Mouse (Mus musculus) forebrain, postnatal 0 days (tissue): ENCODE results near the gene Scml4. TPM values are rescaled to one million over a fixed set of nuclear protein-coding genes. Genes with fewer than 3 reads are reported as not detected.

Source experiments
- ATAC-seq: fragments of 200-750 bp; cut with Nextera tagmentation; 2 replicates; pipeline ENCODE4 v1.8.0; 2017; ENCODE audit warnings: mild to moderate bottlenecking, moderate library complexity
- DNase-seq: peaks from one replicate; pipeline ENCODE4 v3.0.0-alpha.2; 2015
- H3K27ac ChIP-seq: fragments of 300-500 bp; sonication (generic); 2 replicates; pipeline ENCODE4 v1.5.1; 2014; ENCODE audit warnings: low read depth, mild to moderate bottlenecking, antibody characterized with exemption, low read length, moderate library complexity, mixed read lengths
- H3K27me3 ChIP-seq: fragments of 300-500 bp; sonication (generic); 2 replicates; pipeline ENCODE4 v1.6.1; 2014; ENCODE audit warnings: mild to moderate bottlenecking, low read length, mixed read lengths; ENCODE audit not compliant: insufficient read depth
- H3K36me3 ChIP-seq: fragments of 300-500 bp; sonication (generic); 2 replicates; pipeline ENCODE4 v1.6.1; 2014; ENCODE audit warnings: mild to moderate bottlenecking, moderate library complexity; ENCODE audit not compliant: insufficient read depth
- H3K4me1 ChIP-seq: fragments of 300-500 bp; sonication (generic); 2 replicates; pipeline ENCODE4 v1.6.1; 2014; ENCODE audit warnings: antibody characterized with exemption; ENCODE audit not compliant: insufficient read depth
- H3K4me2 ChIP-seq: fragments of 300-500 bp; sonication (generic); 2 replicates; pipeline ENCODE4 v1.6.1; 2014; ENCODE audit warnings: low read depth, mild to moderate bottlenecking, moderate library complexity
- H3K4me3 ChIP-seq: fragments of 300-500 bp; sonication (generic); 2 replicates; pipeline ENCODE4 v1.5.1; 2014; ENCODE audit warnings: low read depth, low read length, mixed read lengths
- H3K9ac ChIP-seq: fragments of 300-500 bp; sonication (generic); 2 replicates; pipeline ENCODE4 v1.6.1; 2014; ENCODE audit warnings: mild to moderate bottlenecking
- H3K9me3 ChIP-seq: fragments of 300-500 bp; sonication (generic); 2 replicates; pipeline ENCODE4 v1.6.1; 2016; ENCODE audit warnings: low read length
- CTCF ChIP-seq: sonication (generic); IDR thresholded peaks from 2 replicates; pipeline ENCODE4 v1.5.1; 2016; ENCODE audit warnings: antibody characterized with exemption, control low read depth, low read depth
- WGBS: fragments of 180-500 bp; shearing (Covaris S2); extraction: QIAGEN DNeasy Blood & Tissue Kit; methylation state at CpG from one replicate; pipeline ENCODE4 v1.1.7; 2014; 5-methylcytosine and 5-hydroxymethylcytosine counted together
- polyA plus RNA-seq: library from polyadenylated mRNA; unstranded; fragments of >200 nt; fragmentation: Nextera tagmentation; extraction: Ambion mirVana; gene quantifications from 2 replicates; pipeline ENCODE4 v1.2.1, GENCODE M21; 2015
- total RNA-seq: library from RNA; depleted of rRNA; stranded (reverse); fragments of >200 nt; gene quantifications from 2 replicates; pipeline ENCODE4 v1.2.3, GENCODE M21; 2014

The Scml4 gene
- total and polyA plus RNA-seq, 2 experiments from 2014 or later = 8.5 to 37.7 TPM

- no peaks in the 10 kb centered on the region for H3K36me3 ChIP-seq
- no peak overlapping the region for H3K4me2 ChIP-seq
- H3K9ac ChIP-seq = no peak overlapping the region
- H3K27ac ChIP-seq = no peak overlapping the region
- 0 out of 2 replicates have a peak, but pooled peaks cover 8% of the 10 kb centered on the region for H3K4me1 ChIP-seq
- H3K4me3 ChIP-seq = no peak overlapping the region
- DNase-seq (no peak), ATAC-seq (0 out of 2 replicates have a peak, but pooled peaks have one; percentile 7)
- no peaks in the 10 kb centered on the region for H3K9me3 ChIP-seq
- no peaks in the 10 kb centered on the region for H3K27me3 ChIP-seq
- no peak for TF ChIP-seq CTCF
- WGBS = 43% methylated on average over 4 of the region's 4 CpGs
These were observed 113.4 kb downstream of the Scml4 start for GRCm38 (mm10) chr10:42973537-42973936.

GRCm38 (mm10) chr10:42976577-42976976 is 116.4 kb downstream of the Scml4 start:
- no peak for DNase-seq
- ATAC-seq = no peak
- H3K4me2 ChIP-seq = no peak overlapping the region
- no peak for TF ChIP-seq CTCF
- 0 out of 2 replicates have a peak, but pooled peaks cover 8% of the 10 kb centered on the region for H3K4me1 ChIP-seq
- H3K27ac ChIP-seq = no peak overlapping the region
- H3K27me3 ChIP-seq = no peaks in the 10 kb centered on the region
- 89% methylated on average over 6 of the region's 6 CpGs for WGBS
- H3K9ac ChIP-seq = no peak overlapping the region
- no peaks in the 10 kb centered on the region for H3K36me3 ChIP-seq
- no peaks in the 10 kb centered on the region for H3K9me3 ChIP-seq
- no peak overlapping the region for H3K4me3 ChIP-seq

- no peak overlapping the region for H3K27ac ChIP-seq
- no peak overlapping the region for H3K4me2 ChIP-seq
- 0 out of 2 replicates have a peak, but pooled peaks cover 7% of the 10 kb centered on the region for H3K4me1 ChIP-seq
- H3K9ac ChIP-seq = no peak overlapping the region
- DNase-seq (no peak), ATAC-seq (no peak)
- no peaks in the 10 kb centered on the region for H3K36me3 ChIP-seq
- no peak overlapping the region for H3K4me3 ChIP-seq
- WGBS = 63% methylated on average over 3 of the region's 3 CpGs
- H3K9me3 ChIP-seq = no peaks in the 10 kb centered on the region
- no peaks in the 10 kb centered on the region for H3K27me3 ChIP-seq
- no peak for TF ChIP-seq CTCF
These were observed 118.2 kb downstream of the Scml4 start for GRCm38 (mm10) chr10:42978346-42978745.

GRCm38 (mm10) chr10:42980999-42981757 is 121.0 kb downstream of the Scml4 start:
- H3K4me3 ChIP-seq = no peak overlapping the region
- H3K4me2 ChIP-seq = no peak overlapping the region
- H3K27me3 ChIP-seq = no peaks in the 10 kb centered on the region
- 67% methylated on average over 7 of the region's 7 CpGs for WGBS
- no peaks in the 10 kb centered on the region for H3K4me1 ChIP-seq
- no peaks in the 10 kb centered on the region for H3K36me3 ChIP-seq
- ATAC-seq (peak; percentile 65; the same call in 1 of the 2 replicates), DNase-seq (no peak)
- TF ChIP-seq CTCF = peak; percentile 48
- H3K27ac ChIP-seq = no peak overlapping the region
- H3K9ac ChIP-seq = no peak overlapping the region
- H3K9me3 ChIP-seq = no peaks in the 10 kb centered on the region

- Histone ChIP-seq H3K27ac (no peak overlapping the region), H3K36me3 (no peaks in the 10 kb centered on the region), H3K9me3 (no peaks in the 10 kb centered on the region), H3K4me3 (no peak overlapping the region), H3K9ac (no peak overlapping the region), H3K27me3 (no peaks in the 10 kb centered on the region), H3K4me2 (no peak overlapping the region), H3K4me1 (no peaks in the 10 kb centered on the region)
- 73% methylated on average over 4 of the region's 4 CpGs for WGBS
- no peak for DNase-seq
- ATAC-seq = no peak
- no peak for TF ChIP-seq CTCF
These were observed 124.7 kb downstream of the Scml4 start for GRCm38 (mm10) chr10:42984886-42985285.

- WGBS = 17% methylated on average over 6 of the region's 6 CpGs
- no peak for DNase-seq
- no peaks in the 10 kb centered on the region for H3K36me3 ChIP-seq
- TF ChIP-seq CTCF = peak; percentile 66
- H3K9me3 ChIP-seq = no peaks in the 10 kb centered on the region
- H3K27ac ChIP-seq = no peak overlapping the region
- ATAC-seq = no peak
- H3K9ac ChIP-seq = no peak overlapping the region
- H3K4me2 ChIP-seq = no peak overlapping the region
- H3K27me3 ChIP-seq = no peaks in the 10 kb centered on the region
- peaks cover 5% of the 10 kb centered on the region; the same call in 1 of the 2 replicates for H3K4me1 ChIP-seq
- no peak overlapping the region for H3K4me3 ChIP-seq
These were observed 127.5 kb downstream of the Scml4 start for GRCm38 (mm10) chr10:42987594-42988052.

- ATAC-seq = no peak
- Histone ChIP-seq H3K4me1 (peaks cover 8% of the 10 kb centered on the region; the same call in 1 of the 2 replicates), H3K36me3 (no peaks in the 10 kb centered on the region), H3K9ac (no peak overlapping the region), H3K27ac (no peak overlapping the region), H3K9me3 (no peaks in the 10 kb centered on the region), H3K4me2 (no peak overlapping the region), H3K27me3 (no peaks in the 10 kb centered on the region), H3K4me3 (no peak overlapping the region)
- 61% methylated on average over 15 of the region's 15 CpGs for WGBS
- no peak for DNase-seq
- no peak for TF ChIP-seq CTCF
These were observed 128.5 kb downstream of the Scml4 start for GRCm38 (mm10) chr10:42988627-42989026.
